Mouse (Mus musculus): ENCODE results near the gene Gck.
"Not testable (repeated sequence)": the region's sequence is repeated elsewhere in the genome, so short reads cannot be mapped to it uniquely, and the experiment has no call there.

Gck gene

GRCm38 (mm10) chr11:5908642-5909041 is 41.2 kb downstream of the Gck start:
- DNase-seq (ENCODE audit: low spot score), result no peak

GRCm38 (mm10) chr11:5907096-5907495 is 42.8 kb downstream of the Gck start:
- no peak for DNase-seq (ENCODE audit: low spot score)

GRCm38 (mm10) chr11:5905778-5906518 is 43.9 kb downstream of the Gck start:
- no peak for DNase-seq (ENCODE audit: low spot score)

- no peak for DNase-seq (ENCODE audit: low spot score)
Observed at GRCm38 (mm10) chr11:5904871-5905270, 45.0 kb downstream of the Gck start.

- no peak for DNase-seq (ENCODE audit: low spot score)
Observed at GRCm38 (mm10) chr11:5904357-5904756, 45.5 kb downstream of the Gck start.

- DNase-seq (ENCODE audit: low spot score), result no peak
Observed at GRCm38 (mm10) chr11:5903844-5904243, 46.0 kb downstream of the Gck start.

GRCm38 (mm10) chr11:5902390-5902789 is 47.5 kb downstream of the Gck start:
- no peak for DNase-seq (ENCODE audit: low spot score)

- DNase-seq (ENCODE audit: low spot score), result peak; percentile 28
Observed at GRCm38 (mm10) chr11:5901950-5902349, 47.9 kb downstream of the Gck start.

- no peak for DNase-seq (ENCODE audit: low spot score)
Observed at GRCm38 (mm10) chr11:5901320-5901719, 48.6 kb downstream of the Gck start.

GRCm38 (mm10) chr11:5899286-5899685 is 50.6 kb downstream of the Gck start:
- no peak for DNase-seq (ENCODE audit: low spot score)

GRCm38 (mm10) chr11:5898531-5898930 is 51.4 kb downstream of the Gck start, which contains the start of gene Myl7:
Myl7 (minus strand) TSS chr11:5898782.
- no peak for DNase-seq (ENCODE audit: low spot score)

- DNase-seq (ENCODE audit: low spot score), result no peak
Observed at GRCm38 (mm10) chr11:5897839-5898238, 52.0 kb downstream of the Gck start.

GRCm38 (mm10) chr11:5897230-5897629 is 52.7 kb downstream of the Gck start:
- DNase-seq (ENCODE audit: low spot score), result no peak

- DNase-seq (ENCODE audit: low spot score), result no peak
Observed at GRCm38 (mm10) chr11:5893807-5894206, 56.1 kb downstream of the Gck start.

- no peak for DNase-seq (ENCODE audit: low spot score)
Observed at GRCm38 (mm10) chr11:5892810-5893368, 57.0 kb downstream of the Gck start.

- DNase-seq (ENCODE audit: low spot score), result no peak
Observed at GRCm38 (mm10) chr11:5892151-5892591, 57.7 kb downstream of the Gck start.

- DNase-seq (ENCODE audit: low spot score), result not testable (repeated sequence)
Observed at GRCm38 (mm10) chr11:5888563-5888962, 61.3 kb downstream of the Gck start.

GRCm38 (mm10) chr11:5887250-5887649 is 62.6 kb downstream of the Gck start:
- no peak for DNase-seq (ENCODE audit: low spot score)

GRCm38 (mm10) chr11:5886187-5886586 is 63.7 kb downstream of the Gck start:
- peak; percentile 60 for DNase-seq (ENCODE audit: low spot score)

- no peak for DNase-seq (ENCODE audit: low spot score)
Observed at GRCm38 (mm10) chr11:5882518-5882917, 67.4 kb downstream of the Gck start.

- peak; percentile 36 for DNase-seq (ENCODE audit: low spot score)
Observed at GRCm38 (mm10) chr11:5879905-5880304, 70.0 kb downstream of the Gck start.

GRCm38 (mm10) chr11:5878661-5879060 is 71.2 kb downstream of the Gck start:
- DNase-seq (ENCODE audit: low spot score), result no peak

- DNase-seq (ENCODE audit: low spot score), result peak; percentile 95
Observed at GRCm38 (mm10) chr11:5877921-5878526, 71.9 kb downstream of the Gck start, which contains the start of gene Pold2. Pold2 (minus strand) TSS chr11:5878292.
